Mouse (Mus musculus) large intestine, adult 2 months (tissue): Measurements from ENCODE around the gene Cdc34b. TPM values are rescaled to one million over a fixed set of nuclear protein-coding genes. Genes with fewer than 3 reads are reported as not detected.

Experiments used
- DNase-seq: peaks from one replicate; pipeline ENCODE4 v3.0.0-alpha.2; 2012; ENCODE audit warnings: low read depth, low spot score
- WGBS: fragments of 180-500 bp; shearing (Covaris S2); methylation state at CpG from one replicate; pipeline ENCODE4 v1.1.7; 2018; 5-methylcytosine and 5-hydroxymethylcytosine counted together
- polyA plus RNA-seq: library from polyadenylated mRNA; depleted of rRNA; stranded (reverse); fragments of >200 nt; gene quantifications from 2 replicates; pipeline ENCODE4 v1.2.3, GENCODE M21; 2012; rRNA removed

The Cdc34b gene
- polyA plus RNA-seq, 1 experiment = not detected

GRCm38 (mm10) chr11:94731229-94731628 lies 10.4 kb upstream of the Cdc34b start:
- WGBS = 90% methylated on average over 12 of the region's 12 CpGs
- no peak for DNase-seq

- WGBS = 22% methylated on average over 8 of the region's 8 CpGs
- DNase-seq = peak; percentile 83
Observed at GRCm38 (mm10) chr11:94732773-94733172, 8.8 kb upstream of the Cdc34b start.

GRCm38 (mm10) chr11:94735746-94736145 lies 5.8 kb upstream of the Cdc34b start:
- WGBS = 54% methylated on average over 2 of the region's 2 CpGs

GRCm38 (mm10) chr11:94752946-94753713 lies 11.5 kb downstream of the Cdc34b start:
- no peak for DNase-seq
- 27% methylated on average over 2 of the region's 2 CpGs for WGBS

More at GRCm38 (mm10) chr11:94735746-94736145, 5.8 kb upstream of the Cdc34b start:
- DNase-seq = peak; percentile 27

- DNase-seq = no peak
- WGBS = 36% methylated on average over 6 of the region's 6 CpGs
Observed at GRCm38 (mm10) chr11:94759916-94760315, 18.3 kb downstream of the Cdc34b start.

- no peak for DNase-seq
- 27% methylated on average over 3 of the region's 3 CpGs for whole genome bisulfite sequencing
Observed at GRCm38 (mm10) chr11:94760364-94760763, 18.8 kb downstream of the Cdc34b start.

GRCm38 (mm10) chr11:94760799-94761198 lies 19.2 kb downstream of the Cdc34b start:
- no peak for DNase-seq
- 36% methylated on average over 7 of the region's 7 CpGs for WGBS

- WGBS = 84% methylated on average over 1 of the region's 1 CpGs
- DNase-seq = no peak
Observed at GRCm38 (mm10) chr11:94762281-94762680, 20.7 kb downstream of the Cdc34b start.

- WGBS = 29% methylated on average over 6 of the region's 6 CpGs
- no peak for DNase-seq
Observed at GRCm38 (mm10) chr11:94762775-94763174, 21.2 kb downstream of the Cdc34b start.

GRCm38 (mm10) chr11:94767241-94767640 lies 25.7 kb downstream of the Cdc34b start:
- DNase-seq = no peak
- WGBS = 99% methylated on average over 2 of the region's 2 CpGs

- WGBS = 30% methylated on average over 3 of the region's 3 CpGs
- no peak for DNase-seq
Observed at GRCm38 (mm10) chr11:94772363-94773055, 30.9 kb downstream of the Cdc34b start.

- no peak for DNase-seq
Observed at GRCm38 (mm10) chr11:94773851-94774250, 32.3 kb downstream of the Cdc34b start.

GRCm38 (mm10) chr11:94774887-94775497 lies 33.4 kb downstream of the Cdc34b start:
- no peak for DNase-seq
- WGBS = 34% methylated on average over 5 of the region's 5 CpGs

More at GRCm38 (mm10) chr11:94773851-94774250, 32.3 kb downstream of the Cdc34b start:
- 46% methylated on average over 1 of the region's 1 CpGs for WGBS

- DNase-seq = no peak
Observed at GRCm38 (mm10) chr11:94782603-94783002, 41.0 kb downstream of the Cdc34b start, which contains the start of gene Tmem92. Gene Tmem92 (minus strand): TSS chr11:94782703.

- no peak for DNase-seq
- WGBS = 2% methylated on average over 2 of the region's 2 CpGs
Observed at GRCm38 (mm10) chr11:94785247-94785646, 43.7 kb downstream of the Cdc34b start.

- no peak for DNase-seq
Observed at GRCm38 (mm10) chr11:94791700-94792099, 50.1 kb downstream of the Cdc34b start.

Other genes starting within 250 kb of the Cdc34b start
- 1.6 and 2.4 TPM in 2 replicates for gene Epn3, start 241.8 kb upstream of the Cdc34b start, polyA plus RNA-seq
- 0.84 and 1.2 TPM in 2 replicates for gene Mycbpap, start 220.0 kb upstream of the Cdc34b start, polyA plus RNA-seq
- gene Rsad1, start 192.5 kb upstream of the Cdc34b start, polyA plus RNA-seq = 2.5 and 6.2 TPM in 2 replicates
- 0.63 and 1.1 TPM in 2 replicates for gene Chad, start 176.7 kb upstream of the Cdc34b start, polyA plus RNA-seq
- gene Acsf2, start 139.9 kb upstream of the Cdc34b start, polyA plus RNA-seq = 19.8 and 31.8 TPM in 2 replicates
- gene Lrrc59, start 112.0 kb upstream of the Cdc34b start, polyA plus RNA-seq = 165 and 204 TPM in 2 replicates
- 60.7 and 77.6 TPM in 2 replicates for gene Mrpl27, start 88.0 kb upstream of the Cdc34b start, polyA plus RNA-seq
- gene Eme1, start 87.8 kb upstream of the Cdc34b start, polyA plus RNA-seq = 5.9 and 7.3 TPM in 2 replicates
- gene Xylt2, start 64.3 kb upstream of the Cdc34b start, polyA plus RNA-seq = 14.7 and 17.7 TPM in 2 replicates
- not detected in 2 replicates for gene Gm11541, start 37.3 kb upstream of the Cdc34b start, polyA plus RNA-seq
- gene Tmem92, start 40.9 kb downstream of the Cdc34b start, polyA plus RNA-seq = 0.43 and 1.2 TPM in 2 replicates
- 39.6 and 45.7 TPM in 2 replicates for gene Col1a1, start 194.4 kb downstream of the Cdc34b start, polyA plus RNA-seq
- not detected in 2 replicates for gene Hils1, start 225.8 kb downstream of the Cdc34b start, polyA plus RNA-seq
- 4.7 and 7.2 TPM in 2 replicates for gene Sgca, start 234.5 kb downstream of the Cdc34b start, polyA plus RNA-seq
- 18.9 and 20.0 TPM in 2 replicates for gene Ppp1r9b, start 249.3 kb downstream of the Cdc34b start, polyA plus RNA-seq